Mouse (Mus musculus) CD4-positive helper T cell, adult 2 months (primary cell): ENCODE results near the gene Stxbp5l.
"Not testable (repeated sequence)": the region's sequence is repeated elsewhere in the genome, so short reads cannot be mapped to it uniquely, and the experiment has no call there.

Experiments
- DNase-seq: peaks from one replicate; pipeline ENCODE4 v3.0.0-alpha.2; 2012; ENCODE audit warnings: low read depth, missing footprints, low spot score

Gene Stxbp5l

GRCm38 (mm10) chr16:37280206-37280605, 104.6 kb downstream of the Stxbp5l start:
- DNase-seq, result no peak

GRCm38 (mm10) chr16:37273681-37274080, 111.1 kb downstream of the Stxbp5l start:
- DNase-seq, result no peak

DNA sequence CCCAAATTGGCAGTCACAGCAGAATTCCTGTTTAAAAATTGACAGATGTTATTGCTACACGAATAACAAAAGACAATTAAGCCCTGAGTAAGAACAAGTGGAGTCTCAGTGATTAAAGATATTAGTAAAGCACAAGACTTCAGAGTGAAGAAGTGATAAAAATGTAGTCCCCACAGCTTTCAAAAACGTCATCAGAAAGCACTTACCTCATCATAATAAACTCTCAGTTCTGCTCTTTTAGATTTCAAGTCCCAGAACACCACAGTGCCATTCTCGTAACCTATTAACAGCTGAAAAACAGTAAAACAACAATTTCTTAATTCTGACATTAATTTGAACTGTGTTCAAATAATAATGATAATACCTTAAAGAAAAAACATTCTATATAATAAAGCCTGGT, 123.1 kb downstream of the Stxbp5l start:
- DNase-seq, result no peak

DNA sequence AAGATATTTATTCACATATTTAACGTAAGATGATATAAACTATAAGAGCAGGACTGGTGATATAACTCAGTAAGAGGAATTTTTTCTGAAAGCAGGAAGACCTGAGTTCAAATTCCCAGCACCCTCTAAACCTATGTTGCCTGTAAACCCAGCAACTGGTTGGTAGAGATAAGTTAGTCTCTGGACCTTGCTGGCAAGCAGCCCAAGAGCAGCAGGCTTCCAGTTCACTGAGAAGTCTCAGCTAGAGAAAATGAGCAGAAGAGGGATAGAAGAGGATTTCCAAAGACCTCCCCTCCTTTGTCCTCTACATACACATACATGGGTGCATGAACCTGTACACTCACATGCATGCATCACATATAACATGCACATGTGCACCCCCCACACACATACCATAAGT, 165.6 kb downstream of the Stxbp5l start:
- no peak for DNase-seq

DNA sequence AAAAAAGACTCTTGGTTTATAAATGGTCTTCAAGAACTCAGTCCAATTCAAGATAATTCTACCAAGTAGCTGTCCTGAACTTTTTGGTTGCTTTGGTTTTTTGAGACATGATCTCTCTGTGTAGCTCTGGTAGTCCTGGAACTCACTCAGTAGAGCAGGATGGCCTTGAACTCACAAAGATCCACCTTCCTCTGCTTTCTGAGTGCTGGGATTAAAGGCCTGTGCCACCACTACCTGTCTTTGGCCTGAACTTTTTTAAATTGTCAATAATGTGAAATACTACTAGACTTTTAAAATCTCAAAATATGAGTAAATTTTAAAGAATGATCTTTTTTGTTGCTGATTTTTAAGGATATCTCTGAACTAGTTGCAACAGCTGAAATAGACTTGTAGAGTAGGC, 176.0 kb downstream of the Stxbp5l start:
- no peak for DNase-seq

DNA sequence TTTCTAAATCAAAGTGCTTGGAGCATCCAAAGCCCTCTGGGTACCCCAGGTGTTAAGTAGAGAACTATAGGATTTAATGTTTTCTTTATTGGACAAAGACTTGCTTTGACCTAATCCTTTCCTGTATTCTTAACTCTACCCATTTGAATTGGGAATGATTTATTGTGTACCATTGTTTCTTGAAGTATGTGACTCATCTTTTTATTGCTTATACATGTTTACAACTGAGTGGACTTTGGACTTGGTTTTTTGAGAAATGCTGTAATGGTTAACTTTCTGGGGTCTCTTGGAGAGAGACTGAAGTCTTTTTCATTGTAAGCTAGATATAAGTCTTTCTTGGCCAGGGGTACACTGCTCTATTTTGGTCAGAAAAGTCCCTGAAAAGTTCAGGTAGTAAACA, 190.6 kb downstream of the Stxbp5l start:
- DNase-seq, result no peak

DNA sequence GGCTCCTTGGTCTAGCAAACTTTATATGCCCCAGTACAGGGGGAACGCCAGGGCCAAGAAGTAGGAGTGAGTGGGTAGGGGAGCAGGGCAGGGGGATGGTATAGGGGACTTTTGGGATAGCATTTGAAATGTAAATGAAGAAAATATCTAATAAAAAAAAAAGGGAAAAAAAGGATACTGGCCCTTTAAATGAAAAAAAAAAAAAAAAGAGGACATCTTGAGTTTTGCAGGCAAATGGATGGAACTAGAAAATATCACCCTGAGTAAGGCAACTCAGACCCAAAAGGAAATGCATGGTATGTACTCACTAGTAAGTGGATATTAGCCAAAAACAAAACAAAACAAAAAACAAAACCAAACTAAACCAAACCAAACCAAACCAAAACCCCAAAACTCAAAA, 259.6 kb downstream of the Stxbp5l start:
- DNase-seq, result not testable (repeated sequence)

DNA sequence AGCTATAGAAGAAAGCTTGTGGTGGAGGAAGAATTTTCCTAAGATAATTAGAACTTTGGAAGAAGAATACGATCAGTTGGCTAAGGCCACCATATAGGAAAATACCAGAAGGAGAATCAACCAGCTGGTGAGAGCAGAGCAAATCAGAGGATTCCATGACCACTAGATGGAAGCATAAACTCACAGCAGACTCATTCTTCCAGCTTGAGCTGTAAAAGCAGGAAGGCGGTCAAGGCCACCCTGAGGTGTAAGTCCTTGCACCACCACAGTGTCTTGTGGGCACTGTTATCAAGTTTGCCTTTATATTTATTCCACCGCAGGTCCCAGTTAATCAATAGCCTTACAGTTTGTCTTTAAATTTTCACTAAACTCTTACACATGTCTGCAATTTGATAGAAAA, 275.5 kb downstream of the Stxbp5l start:
- peak; percentile 21 for DNase-seq

- no peak for DNase-seq
Observed at GRCm38 (mm10) chr16:37108763-37109162, 276.0 kb downstream of the Stxbp5l start.

DNA sequence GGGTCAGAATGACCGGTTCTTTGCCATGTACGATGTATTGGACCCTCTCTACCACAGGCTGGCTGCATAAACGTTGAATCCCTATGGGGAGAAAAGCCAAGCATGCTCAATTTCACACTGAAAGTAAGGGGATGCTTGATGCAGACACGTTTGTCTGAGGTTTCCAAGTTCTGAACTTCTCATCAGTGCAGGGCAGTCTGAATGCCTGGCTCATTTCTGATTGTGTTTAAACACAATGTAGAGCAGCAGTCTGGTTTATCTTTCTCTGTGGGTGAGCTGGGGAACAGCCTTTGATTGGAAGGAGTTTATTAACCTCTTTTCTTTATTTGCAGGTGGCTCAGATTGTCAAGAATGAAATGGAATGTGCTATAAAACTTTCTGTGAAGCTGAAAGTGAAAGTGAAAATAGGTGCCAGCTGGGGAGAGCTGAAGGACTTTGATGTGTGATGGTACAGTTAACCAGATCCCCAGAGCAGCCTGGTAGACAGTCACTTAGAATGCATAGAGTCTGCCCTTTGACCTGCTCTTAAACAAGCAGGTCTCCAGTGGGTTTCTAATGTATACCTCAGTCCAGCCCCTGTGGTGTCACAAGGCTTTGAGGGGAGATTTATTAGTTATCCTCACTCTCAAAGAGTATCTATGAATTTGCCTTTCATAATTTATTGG, 290.5 kb downstream of the Stxbp5l start:
- DNase-seq, result peak; percentile 81

GRCm38 (mm10) chr16:37089648-37090047, 295.1 kb downstream of the Stxbp5l start:
- no peak for DNase-seq

GRCm38 (mm10) chr16:37072354-37072753, 312.4 kb downstream of the Stxbp5l start:
- DNase-seq, result no peak
